Mouse (Mus musculus): Measurements from ENCODE around the gene Il13ra1.

Gene Il13ra1

GRCm38 (mm10) chrX:36209554-36209953, 97.6 kb downstream of the Il13ra1 start:
- DNase-seq, result no peak

GRCm38 (mm10) chrX:36211216-36211615, 99.3 kb downstream of the Il13ra1 start:
- DNase-seq, result no peak

Data from kidney, postnatal 10 days (tissue).